Mouse (Mus musculus) frontal cortex, adult (tissue): ENCODE data around the gene Gpr3.

ENCODE experiments used
- ATAC-seq: cut with Nextera tagmentation; 2 replicates; pipeline ENCODE4 v1.9.2; 2017; ENCODE audit warnings: mild to moderate bottlenecking, moderate library complexity, mixed read lengths; ENCODE audit not compliant: low TSS enrichment

The Gpr3 gene

GRCm38 (mm10) chr4:133198337-133199180, 13.8 kb downstream of the Gpr3 start:
- ATAC-seq: no peak

GRCm38 (mm10) chr4:133197801-133198286, 14.5 kb downstream of the Gpr3 start:
- no peak for ATAC-seq

- no peak for ATAC-seq
These were observed 15.0 kb downstream of the Gpr3 start for GRCm38 (mm10) chr4:133197355-133197754.

GRCm38 (mm10) chr4:133196852-133197251, 15.5 kb downstream of the Gpr3 start:
- no peak for ATAC-seq

- no peak for ATAC-seq
These were observed 16.2 kb downstream of the Gpr3 start for GRCm38 (mm10) chr4:133196136-133196535.

- ATAC-seq: no peak
These were observed 17.3 kb downstream of the Gpr3 start for GRCm38 (mm10) chr4:133195014-133195413.

- no peak for ATAC-seq
These were observed 17.9 kb downstream of the Gpr3 start for GRCm38 (mm10) chr4:133194482-133194881.

- ATAC-seq: no peak
These were observed 22.9 kb downstream of the Gpr3 start for GRCm38 (mm10) chr4:133189396-133189795.

- no peak for ATAC-seq
These were observed 25.5 kb downstream of the Gpr3 start for GRCm38 (mm10) chr4:133186856-133187255.

- ATAC-seq: no peak
These were observed 26.4 kb downstream of the Gpr3 start for GRCm38 (mm10) chr4:133185893-133186292.

- ATAC-seq: no peak
These were observed 27.3 kb downstream of the Gpr3 start for GRCm38 (mm10) chr4:133184898-133185665.

GRCm38 (mm10) chr4:133184031-133184897, 28.1 kb downstream of the Gpr3 start:
- ATAC-seq: no peak

GRCm38 (mm10) chr4:133182439-133183033, 29.8 kb downstream of the Gpr3 start:
- no peak for ATAC-seq

- no peak for ATAC-seq
These were observed 33.1 kb downstream of the Gpr3 start for GRCm38 (mm10) chr4:133179258-133179657.

- no peak for ATAC-seq
These were observed 34.0 kb downstream of the Gpr3 start for GRCm38 (mm10) chr4:133178305-133178704.

GRCm38 (mm10) chr4:133176761-133177403, 35.5 kb downstream of the Gpr3 start:
- ATAC-seq: peak; percentile 75

- ATAC-seq: no peak; the same call in none of the 2 replicates
These were observed 36.2 kb downstream of the Gpr3 start for GRCm38 (mm10) chr4:133175998-133176760.

GRCm38 (mm10) chr4:133175274-133175673, 37.1 kb downstream of the Gpr3 start:
- ATAC-seq: no peak

GRCm38 (mm10) chr4:133174361-133174760, 38.0 kb downstream of the Gpr3 start:
- ATAC-seq: no peak

GRCm38 (mm10) chr4:133172451-133172850, 39.9 kb downstream of the Gpr3 start:
- no peak for ATAC-seq
